Mouse (Mus musculus): ENCODE data around the gene Tm9sf3. TPM values are rescaled to one million over a fixed set of nuclear protein-coding genes. Genes with fewer than 3 reads are reported as not detected.

The Tm9sf3 gene
- 43.2 and 50.7 TPM in 2 replicates for polyA plus RNA-seq (2012; rRNA removed)

DNA sequence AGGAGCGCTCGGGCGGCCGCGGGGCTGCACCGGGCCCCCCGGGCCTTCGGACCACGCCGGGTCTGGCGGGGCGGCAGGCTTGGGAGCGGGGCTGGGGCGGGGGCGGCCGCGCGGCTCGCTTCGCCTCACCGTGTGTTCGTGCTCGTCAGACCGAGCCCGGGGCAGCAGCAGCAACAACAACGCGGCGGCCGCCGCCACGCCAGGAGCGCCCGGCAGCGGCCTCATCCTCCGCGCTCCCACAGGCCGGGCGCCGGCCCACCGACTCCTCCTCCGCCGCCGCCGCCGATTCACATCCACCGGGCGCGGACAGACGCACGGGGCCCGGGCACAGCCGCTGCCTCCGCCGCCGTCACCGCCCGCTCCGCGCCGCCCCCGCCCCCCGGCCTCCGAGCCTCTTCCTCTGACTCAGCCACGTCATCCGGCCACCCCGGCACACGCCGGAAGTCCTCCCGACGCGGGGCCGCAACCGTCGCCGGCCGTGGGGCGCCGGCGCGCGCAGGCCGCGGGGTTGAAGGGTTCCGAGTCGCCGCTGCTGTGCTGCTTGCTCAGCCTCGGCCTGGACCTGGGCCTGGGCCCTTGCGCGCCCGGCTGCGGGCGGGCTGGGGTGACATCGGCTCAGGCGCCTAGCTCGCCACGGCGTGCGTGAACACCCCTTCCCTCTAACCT is at the start of gene Tm9sf3:
Tm9sf3 (minus strand) TSS at position 368 of the 666 bp plus-strand sequence.

DNA sequence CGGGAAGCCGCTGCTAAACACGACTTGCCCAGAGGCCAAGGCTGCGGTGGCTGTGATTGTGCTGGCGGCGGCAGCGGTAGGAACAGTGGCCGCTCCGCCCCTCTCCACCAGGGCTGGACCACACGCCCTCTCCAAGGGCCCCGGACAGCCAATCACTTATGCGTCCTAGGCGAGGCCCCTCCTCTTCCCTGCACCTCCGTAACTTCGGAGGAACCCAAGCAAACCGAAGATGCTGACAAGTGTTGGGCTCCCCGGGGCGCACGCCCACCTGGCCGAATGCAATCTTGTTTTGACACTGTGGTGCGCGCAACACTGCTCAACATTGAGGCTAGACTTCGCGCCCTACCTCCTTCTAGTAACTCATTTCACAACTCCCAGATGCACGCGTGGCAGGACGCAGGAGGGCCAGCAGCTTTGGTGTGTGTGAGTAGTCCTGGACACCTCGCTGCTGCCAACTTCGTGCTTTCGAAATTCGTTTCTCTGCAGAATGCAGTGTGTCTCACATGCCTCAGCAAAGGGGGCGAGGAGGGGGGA is 56.9 kb downstream of the Tm9sf3 start, which contains the start of gene Tll2:
Tll2 (minus strand) TSS at position 25 of the 534 bp plus-strand sequence.

Other genes starting within 250 kb of the Tm9sf3 start
- not detected in 2 replicates for gene Dntt, start 234.7 kb downstream of the Tm9sf3 start, polyA plus RNA-seq (2012; rRNA removed)
- 0.07 and 0.08 TPM in 2 replicates for gene Opalin, start 186.9 kb downstream of the Tm9sf3 start, polyA plus RNA-seq (2012; rRNA removed)
- gene Tll2, start 57.2 kb downstream of the Tm9sf3 start, polyA plus RNA-seq (2012; rRNA removed): 0.90 and 0.94 TPM in 2 replicates
- 13.6 and 13.7 TPM in 2 replicates for gene Pik3ap1, start 121.1 kb upstream of the Tm9sf3 start, polyA plus RNA-seq (2012; rRNA removed)
- gene Lcor, start 218.6 kb upstream of the Tm9sf3 start, polyA plus RNA-seq (2012; rRNA removed): 2.5 and 3.6 TPM in 2 replicates